Mouse (Mus musculus): Measurements from ENCODE around the gene Srgap2.
A peak's percentile ranks its signal among the peaks of the same experiment; 100 is the strongest.

The Srgap2 gene

GRCm38 (mm10) chr1:131417821-131418660, 109.1 kb downstream of the Srgap2 start:
- DNase-seq (ENCODE audit: low spot score in 2 of 2) = no peak

- no peak for DNase-seq (ENCODE audit: low spot score in 2 of 2)
Observed at GRCm38 (mm10) chr1:131417059-131417750, 109.9 kb downstream of the Srgap2 start.

DNA sequence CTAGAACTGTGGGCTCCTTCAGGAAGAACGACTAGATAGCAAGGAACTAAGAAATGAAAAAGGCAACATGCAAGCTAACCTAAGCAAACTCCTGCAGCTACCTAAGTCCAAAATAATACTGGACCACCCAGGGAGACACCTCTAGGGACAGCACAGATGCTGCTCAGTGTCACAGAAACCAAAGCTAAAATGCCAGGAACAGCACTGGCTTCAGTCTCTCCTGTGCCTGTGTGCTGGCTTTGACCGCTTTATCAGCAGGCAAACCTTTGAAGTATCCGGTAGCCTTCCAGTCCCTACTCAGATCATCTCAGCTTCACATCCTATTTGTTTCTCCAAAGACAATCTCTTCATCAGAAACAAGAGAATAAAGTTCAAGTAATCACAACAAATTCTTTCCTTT, 123.6 kb downstream of the Srgap2 start:
- no peak for DNase-seq (ENCODE audit: low spot score in 2 of 2)

DNA sequence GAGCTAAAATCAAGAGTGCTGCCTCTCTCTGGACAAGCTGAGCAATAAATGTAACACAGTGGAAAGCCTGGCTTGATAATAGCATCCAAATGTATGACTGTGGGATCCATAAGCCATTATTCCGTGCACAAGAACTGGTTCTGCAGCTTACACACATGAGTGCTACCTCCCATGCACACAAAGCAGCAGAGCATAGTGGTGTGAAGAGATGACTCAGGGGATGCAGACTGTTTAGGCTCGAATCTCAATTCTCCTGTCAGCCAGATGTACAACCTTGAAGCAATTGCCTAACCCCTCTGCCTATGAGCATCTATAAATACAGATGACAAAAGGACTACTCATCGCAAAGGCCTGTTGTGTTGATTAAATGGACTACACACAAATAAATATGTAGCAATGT, 126.3 kb downstream of the Srgap2 start:
- no peak for DNase-seq (ENCODE audit: low spot score in 2 of 2)

- DNase-seq (ENCODE audit: low spot score in 2 of 2) = no peak
Observed at GRCm38 (mm10) chr1:131398181-131398580, 129.0 kb downstream of the Srgap2 start.

DNA sequence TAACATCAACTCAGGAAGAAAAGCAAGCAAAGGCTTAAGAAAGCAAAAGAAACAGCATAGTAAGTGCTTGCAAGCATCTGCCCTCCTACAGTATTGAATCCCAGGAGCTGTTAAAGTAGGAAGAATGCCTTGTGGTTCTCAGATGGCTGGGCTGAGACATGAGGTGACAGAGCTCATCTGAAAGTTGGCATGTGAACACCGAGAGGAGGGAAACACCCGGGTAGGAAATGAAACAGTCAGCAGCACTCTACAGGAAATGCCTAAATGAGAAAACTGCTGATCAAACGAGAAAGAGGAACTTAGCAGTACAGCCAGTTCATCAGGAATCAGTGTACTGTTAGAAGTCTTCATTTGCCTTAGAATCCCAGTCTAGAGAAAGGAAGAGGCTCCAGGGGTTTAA, 142.7 kb downstream of the Srgap2 start:
- peak in 1 of 2 experiments; percentile 12 for DNase-seq (ENCODE audit: low spot score in 2 of 2)

DNA sequence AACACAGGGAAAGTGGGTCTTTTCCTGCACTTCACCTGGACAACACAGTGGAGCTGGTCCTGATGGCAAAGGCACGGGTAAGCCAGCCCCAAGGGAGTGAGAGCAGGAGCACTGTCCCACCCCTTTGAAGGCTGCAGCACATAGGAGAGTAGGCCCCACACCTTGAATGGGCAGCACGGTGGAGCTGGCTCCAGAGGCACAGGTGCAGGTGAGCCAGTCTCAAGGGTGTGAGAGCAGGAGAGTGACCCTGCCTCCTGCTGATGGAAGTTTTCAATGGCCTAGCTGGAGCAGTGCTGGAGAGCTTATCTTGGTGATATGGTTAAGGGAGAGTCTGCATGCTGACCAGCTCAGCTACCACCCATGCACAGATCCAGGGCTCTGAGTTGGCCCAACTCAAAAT, 145.0 kb downstream of the Srgap2 start:
- DNase-seq (ENCODE audit: low spot score in 2 of 2) = no peak

- DNase-seq (ENCODE audit: low spot score in 2 of 2) = no peak
Observed at GRCm38 (mm10) chr1:131380254-131380653, 146.9 kb downstream of the Srgap2 start.

GRCm38 (mm10) chr1:131378914-131379474, 148.2 kb downstream of the Srgap2 start:
- DNase-seq (ENCODE audit: low spot score in 2 of 2) = no peak

GRCm38 (mm10) chr1:131378081-131378913, 148.9 kb downstream of the Srgap2 start:
- no peak for DNase-seq (ENCODE audit: low spot score in 2 of 2)

DNA sequence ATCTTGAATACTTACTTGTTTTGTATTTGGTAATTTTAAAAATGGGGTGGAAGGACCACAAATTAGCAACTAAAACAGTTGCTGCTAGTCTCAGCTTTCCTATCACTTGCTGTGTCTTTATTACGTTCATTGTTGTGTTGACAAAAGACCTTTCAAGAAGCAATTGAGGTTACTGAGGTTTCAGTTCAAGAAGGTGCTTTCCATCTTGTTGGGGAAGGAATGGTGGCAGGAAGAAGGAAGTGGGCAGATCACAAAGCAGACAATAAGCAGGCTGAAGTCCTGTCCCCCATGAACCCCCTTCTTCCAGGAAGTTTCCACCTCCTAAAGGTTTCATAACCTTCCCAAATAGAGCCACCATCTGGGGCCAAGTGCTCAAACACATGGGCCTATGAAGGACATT, 161.3 kb downstream of the Srgap2 start:
- no peak for DNase-seq (ENCODE audit: low spot score in 2 of 2)

DNA sequence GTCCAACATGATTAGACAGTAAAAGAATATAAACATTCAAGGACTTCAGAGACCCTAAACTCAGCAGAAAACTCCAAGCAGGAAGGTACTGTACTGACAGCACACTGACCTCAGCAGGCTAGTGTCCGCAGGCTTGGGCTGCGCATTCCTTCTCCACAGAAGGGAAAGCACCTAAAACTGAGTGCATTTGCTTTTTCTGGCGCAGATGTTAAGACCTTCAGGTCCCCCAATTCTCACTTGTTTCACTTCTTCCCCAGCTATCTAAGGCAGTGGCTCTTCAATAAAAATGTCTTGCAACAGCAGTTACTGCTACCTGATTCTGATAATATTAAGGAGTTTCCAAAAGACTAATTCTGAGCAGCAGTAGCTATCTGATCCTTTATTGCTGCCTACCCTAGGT, 162.7 kb downstream of the Srgap2 start:
- no peak for DNase-seq (ENCODE audit: low spot score in 2 of 2)

DNA sequence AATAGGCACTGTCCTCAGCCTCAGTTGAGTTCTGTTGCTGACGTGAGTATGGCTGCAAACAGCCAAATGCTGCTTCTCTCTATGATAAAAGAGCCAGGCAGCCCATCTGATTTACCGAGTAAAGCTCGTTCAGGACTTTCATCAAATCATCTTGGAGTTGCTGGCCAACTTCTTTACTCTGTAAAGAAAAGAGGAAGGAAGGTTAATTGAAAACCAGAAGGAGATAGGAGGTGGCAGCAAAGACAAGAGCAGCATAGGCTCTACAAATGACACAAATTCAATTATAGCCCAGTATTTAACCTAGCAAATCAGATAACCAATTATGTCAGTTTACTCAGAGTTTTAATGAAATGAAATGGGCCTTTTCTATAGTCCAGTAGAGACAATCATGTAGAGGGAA, 163.3 kb downstream of the Srgap2 start:
- no peak for DNase-seq (ENCODE audit: low spot score in 2 of 2)

DNA sequence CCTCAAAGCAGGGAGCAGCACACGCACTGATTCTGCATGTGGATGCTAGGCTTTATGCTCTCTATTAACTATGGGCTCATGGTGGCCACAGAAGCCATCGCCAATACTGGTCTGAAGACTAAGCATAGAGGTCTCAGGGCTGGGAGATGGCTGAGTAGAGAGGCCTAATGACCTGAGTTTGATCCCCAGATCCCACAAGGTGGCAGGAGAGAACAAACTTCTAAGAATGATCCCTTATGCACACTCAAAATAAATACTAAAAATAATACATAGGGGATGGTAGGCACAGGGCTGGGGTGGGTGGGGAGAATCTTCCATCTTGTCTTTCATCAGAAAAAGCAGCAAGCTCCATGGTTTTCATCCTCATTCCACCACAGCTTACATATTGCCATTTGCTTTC, 165.1 kb downstream of the Srgap2 start:
- no peak for DNase-seq (ENCODE audit: low spot score in 2 of 2)

DNA sequence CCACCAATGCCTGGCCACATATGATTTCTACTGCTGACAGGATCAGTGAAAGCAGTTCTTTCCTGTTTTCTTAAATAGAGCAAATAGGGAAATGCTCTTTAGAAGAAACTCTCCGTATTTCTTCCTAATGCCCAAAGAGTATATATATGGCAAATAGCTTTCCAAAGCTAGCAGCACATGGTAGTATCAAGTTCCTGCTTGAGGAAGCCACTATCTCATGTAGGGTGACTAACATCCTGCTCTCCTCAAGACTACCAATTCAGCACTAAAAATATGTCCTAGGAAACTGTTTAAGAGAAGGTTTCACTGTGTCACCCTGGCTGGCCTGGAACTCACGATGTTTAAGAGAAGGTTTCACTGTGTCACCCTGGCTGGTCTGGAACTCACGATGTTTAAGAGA, 166.4 kb downstream of the Srgap2 start:
- no peak for DNase-seq (ENCODE audit: low spot score in 2 of 2)

DNA sequence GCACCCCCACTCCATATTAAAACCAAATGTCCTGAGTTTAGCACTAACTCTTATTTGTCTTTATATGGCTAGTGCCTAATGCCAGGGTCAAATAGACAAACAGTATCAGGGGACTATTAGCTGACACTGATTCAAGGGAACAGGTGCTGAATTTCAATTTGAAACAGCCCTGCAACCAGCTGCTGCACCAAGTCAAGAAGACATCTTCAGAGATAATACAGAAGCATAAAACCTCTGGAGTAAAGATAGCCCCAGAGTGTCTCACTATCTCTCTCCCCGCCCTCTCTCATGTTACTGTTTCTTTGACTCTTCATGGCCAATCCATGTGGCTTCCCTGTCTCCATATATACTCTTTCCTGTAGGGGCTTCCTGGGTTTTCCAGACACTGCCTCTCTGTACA, 167.5 kb downstream of the Srgap2 start:
- no peak for DNase-seq (ENCODE audit: low spot score in 2 of 2)

DNA sequence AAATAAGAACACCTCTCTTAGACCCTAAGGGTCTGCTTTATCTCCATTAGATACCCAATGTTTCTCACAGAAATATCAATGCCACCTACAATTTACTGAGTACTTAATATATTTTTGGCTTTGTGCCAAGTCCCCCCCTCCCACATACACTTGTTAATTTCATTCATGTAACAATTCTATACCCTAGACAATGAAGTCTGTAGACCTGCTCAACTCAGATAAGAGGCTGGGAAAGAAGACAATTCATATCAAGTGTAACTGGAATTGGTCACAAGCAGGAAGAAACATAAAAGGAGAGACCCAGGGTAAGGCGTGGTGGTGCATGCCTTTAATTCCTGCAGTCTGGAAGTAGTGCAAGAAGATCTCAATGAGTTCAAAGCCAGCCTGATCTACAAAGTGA, 169.9 kb downstream of the Srgap2 start:
- no peak for DNase-seq (ENCODE audit: low spot score in 2 of 2)

DNA sequence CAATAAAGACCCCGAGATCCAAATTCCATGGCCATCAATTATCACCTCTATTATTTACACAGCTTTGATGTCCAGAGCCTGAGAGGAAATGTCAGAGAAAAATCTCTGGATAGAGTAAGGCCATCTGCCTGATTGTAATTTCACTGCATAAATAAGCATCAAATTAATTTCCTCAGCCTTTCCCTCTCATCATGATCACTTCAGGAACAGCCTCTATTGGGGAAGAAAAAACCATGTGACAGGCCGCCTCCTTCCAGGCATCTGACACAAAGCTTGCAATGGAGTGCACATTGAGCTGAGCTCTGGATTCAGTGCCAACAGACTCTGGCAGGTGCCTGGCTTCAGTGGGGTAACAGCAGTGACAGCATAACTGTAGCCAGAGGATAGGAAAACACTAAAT, 175.7 kb downstream of the Srgap2 start:
- DNase-seq (ENCODE audit: low spot score in 2 of 2) = peak; percentile 43 to 54

- DNase-seq (ENCODE audit: low spot score in 2 of 2) = no peak
Observed at GRCm38 (mm10) chr1:131349993-131350510, 177.1 kb downstream of the Srgap2 start.

GRCm38 (mm10) chr1:131347708-131348107, 179.4 kb downstream of the Srgap2 start:
- DNase-seq (ENCODE audit: low spot score in 2 of 2) = no peak

DNA sequence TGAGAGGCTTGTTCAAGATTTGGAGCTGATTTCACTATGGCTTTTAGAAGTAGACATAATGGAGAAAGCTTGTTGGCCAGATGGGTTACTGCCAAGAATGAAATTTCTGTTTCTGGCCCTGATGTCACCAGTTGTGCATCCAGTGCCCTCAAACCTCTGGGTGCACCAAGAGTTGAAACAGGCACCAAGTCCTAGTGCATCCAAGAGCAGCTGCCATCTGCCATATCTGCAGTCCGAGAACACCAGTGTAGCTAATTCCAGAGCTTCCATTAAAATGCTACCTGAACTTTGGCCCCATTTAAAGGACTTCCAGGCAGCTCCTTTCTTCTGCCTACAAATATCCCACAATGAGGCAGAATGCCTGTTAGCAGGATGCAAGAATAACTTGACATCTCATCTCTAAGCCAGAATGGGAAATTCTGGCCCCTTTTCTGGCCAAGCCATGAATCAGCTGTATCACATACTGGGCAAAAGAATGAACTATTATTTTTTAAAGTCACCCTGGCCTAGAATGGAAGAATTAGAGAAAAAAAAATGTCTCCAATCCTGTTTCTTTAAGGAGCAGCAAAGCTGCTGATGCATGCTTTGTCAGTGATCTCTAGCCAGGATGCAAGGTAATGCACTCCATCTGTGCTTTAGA, 180.1 kb downstream of the Srgap2 start:
- no peak for DNase-seq (ENCODE audit: low spot score in 2 of 2)

Data from frontal cortex, postnatal 10 days (tissue).